29 mouse cellular contexts compared by ENCODE assay signal in the genomic region with DNA sequence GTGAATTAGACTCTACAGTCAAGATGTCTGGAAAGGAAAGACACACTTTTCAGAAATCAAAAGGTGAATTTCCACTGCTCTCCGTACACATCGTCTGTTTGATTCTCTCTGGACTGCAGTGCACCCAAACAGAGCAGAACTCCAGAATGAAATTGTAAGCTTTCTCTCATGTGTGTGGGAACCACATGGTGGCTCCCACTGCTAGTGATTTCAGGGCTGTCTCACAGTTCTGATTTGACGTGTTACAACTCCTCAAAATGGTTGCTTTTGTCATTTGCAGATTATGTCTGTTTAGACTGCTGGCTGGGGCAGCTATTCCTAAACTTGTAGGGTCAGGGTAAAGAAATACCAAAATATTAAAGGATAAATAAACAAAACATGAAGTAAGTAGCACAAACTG.
DNase-seq lines count a peak whose midpoint lies in the region; ATAC-seq and TF ChIP-seq lines count a peak whose summit lies in the region.
"Had no signal": no experiment of that assay in that cellular context is flagged by ENCODE, and none has a peak within 500 bp of the region (broad histone marks: within the 10 kb centered on the region; RNA-seq: fewer than 3 reads in every experiment).

No protein-coding gene starts in this region.

- H3K9me3 ChIP-seq in lung, embryonic 14.5 days (ENCODE audit: low read depth, low read length): no peaks in the 10 kb centered on the region
- no peaks in the 10 kb centered on the region for H3K9me3 ChIP-seq in forebrain, embryonic 16.5 days (ENCODE audit: control insufficient read depth, low read length)
- H3K9me3 ChIP-seq: embryonic facial prominence, embryonic 10.5 days; embryonic facial prominence, embryonic 15.5 days; hindbrain, embryonic 10.5 days; intestine, embryonic 15.5 days; limb, embryonic 12.5 days; liver, embryonic 15.5 days; midbrain, embryonic 10.5 days had no signal

- no peak overlapping the region for H3K27ac ChIP-seq in lung, embryonic 14.5 days (ENCODE audit: low read depth)
- no peak overlapping the region for H3K27ac ChIP-seq in forebrain, embryonic 16.5 days (ENCODE audit: low read length)
- H3K27ac ChIP-seq: embryonic facial prominence, embryonic 10.5 days; embryonic facial prominence, embryonic 15.5 days; hindbrain, embryonic 10.5 days; intestine, embryonic 15.5 days; kidney, postnatal 0 days; left cerebral cortex, adult 2 months; limb, embryonic 12.5 days; liver, embryonic 15.5 days; midbrain, embryonic 10.5 days had no signal

- H3K36me3 ChIP-seq in lung, embryonic 14.5 days (ENCODE audit: insufficient read depth): no peaks in the 10 kb centered on the region
- H3K36me3 ChIP-seq in forebrain, embryonic 16.5 days (ENCODE audit: control insufficient read depth, insufficient read depth): no peaks in the 10 kb centered on the region
- H3K36me3 ChIP-seq: embryonic facial prominence, embryonic 10.5 days; embryonic facial prominence, embryonic 15.5 days; hindbrain, embryonic 10.5 days; intestine, embryonic 15.5 days; limb, embryonic 12.5 days; liver, embryonic 15.5 days; midbrain, embryonic 10.5 days had no signal

- WGBS in lung, embryonic 14.5 days: 46% methylated on average over 3 of the region's 3 CpGs
- WGBS in forebrain, embryonic 16.5 days: 44% methylated on average over 3 of the region's 3 CpGs

- DNase-seq in frontal cortex, postnatal 10 days (ENCODE audit: low spot score in 2 of 2): no peak
- peak; percentile 59 for DNase-seq in lung, embryonic 14.5 days
- no peak for DNase-seq in lung, postnatal 10 days
- peak; percentile 53 for DNase-seq in brain, embryonic 14.5 days (ENCODE audit: low read depth)
- no peak for DNase-seq in embryo, embryonic 10.5 days (ENCODE audit: low spot score)
- DNase-seq: adrenal gland, postnatal 14 days; cerebellum, adult 18-20 months; cerebellum, postnatal 10 days; heart, postnatal 14 days; kidney, adult 2 months; kidney, postnatal 4 days; layer of hippocampus, adult 9-11 months; retina, postnatal 1 day; right cerebral cortex, postnatal 14 days; thymus, postnatal 14 days had no signal

- TF ChIP-seq CTCF in lung, embryonic 14.5 days (IDR thresholded peaks at IDR 0.05; ENCODE audit: low read depth): no peak
- no peak for TF ChIP-seq CTCF in brain, embryonic 14.5 days (IDR thresholded peaks at IDR 0.05; ENCODE audit: borderline replicate concordance, extremely low read depth, insufficient read depth, insufficient read length)

- no peak overlapping the region for H3K4me3 ChIP-seq in lung, embryonic 14.5 days (ENCODE audit: low read depth, low read length)
- H3K4me3 ChIP-seq in forebrain, embryonic 16.5 days (replicated peaks; ENCODE audit: low read length): no peak overlapping the region
- H3K4me3 ChIP-seq: embryonic facial prominence, embryonic 10.5 days; embryonic facial prominence, embryonic 15.5 days; hindbrain, embryonic 10.5 days; intestine, embryonic 15.5 days; left cerebral cortex, adult 2 months; limb, embryonic 12.5 days; liver, embryonic 15.5 days; midbrain, embryonic 10.5 days had no signal

- H3K4me2 ChIP-seq in lung, embryonic 14.5 days: no peak overlapping the region
- no peak overlapping the region for H3K4me2 ChIP-seq in forebrain, embryonic 16.5 days (ENCODE audit: low read length)
- H3K4me2 ChIP-seq: embryonic facial prominence, embryonic 15.5 days; intestine, embryonic 15.5 days; limb, embryonic 12.5 days; liver, embryonic 15.5 days had no signal

- ATAC-seq in frontal cortex, adult (ENCODE audit: low TSS enrichment): peak; percentile 64; the same call in 1 of the 2 replicates
- peak; percentile 81; the same call in 1 of the 2 replicates for ATAC-seq in lung, embryonic 14.5 days (ENCODE audit: insufficient read depth)
- ATAC-seq in forebrain, embryonic 16.5 days: peak; percentile 79
- ATAC-seq: CD4-positive, CD25-positive, alpha-beta regulatory T cell, adult 4 months; hindbrain, embryonic 16.5 days; lung, postnatal 0 days had no signal

- TF ChIP-seq POLR2A in brain, embryonic 14.5 days (IDR thresholded peaks at IDR 0.05; ENCODE audit: borderline replicate concordance, extremely low read depth, insufficient read depth, insufficient read length, poor library complexity, severe bottlenecking): no peak

- H3K9ac ChIP-seq in lung, embryonic 14.5 days: no peak overlapping the region
- no peak overlapping the region for H3K9ac ChIP-seq in forebrain, embryonic 16.5 days (replicated peaks; ENCODE audit: low read depth, low read length)
- H3K9ac ChIP-seq: embryonic facial prominence, embryonic 15.5 days; intestine, embryonic 15.5 days; limb, embryonic 12.5 days; liver, embryonic 15.5 days had no signal

- H3K27me3 ChIP-seq in lung, embryonic 14.5 days (ENCODE audit: insufficient read depth, low read length): no peaks in the 10 kb centered on the region
- H3K27me3 ChIP-seq in forebrain, embryonic 16.5 days (replicated peaks; ENCODE audit: control insufficient read depth, insufficient read depth, low read length): no peaks in the 10 kb centered on the region
- H3K27me3 ChIP-seq: embryonic facial prominence, embryonic 15.5 days; intestine, embryonic 15.5 days; limb, embryonic 12.5 days; liver, embryonic 15.5 days had no signal

- H3K4me1 ChIP-seq in lung, embryonic 14.5 days (ENCODE audit: insufficient read depth): no peaks in the 10 kb centered on the region; the same call in 1 of the 2 replicates
- no peaks in the 10 kb centered on the region; the same call in 1 of the 2 replicates for H3K4me1 ChIP-seq in forebrain, embryonic 16.5 days (replicated peaks; ENCODE audit: control insufficient read depth, insufficient read depth, low read length)
- H3K4me1 ChIP-seq: embryonic facial prominence, embryonic 10.5 days; embryonic facial prominence, embryonic 15.5 days; hindbrain, embryonic 10.5 days; intestine, embryonic 15.5 days; limb, embryonic 12.5 days; liver, embryonic 15.5 days; midbrain, embryonic 10.5 days had no signal

Comparison
In these comparisons a context has a peak if more than half of its experiments do, and no peak if none do; other contexts are left out.
1. DNase-seq: peak in lung, embryonic 14.5 days (single experiment) and brain, embryonic 14.5 days (single experiment); none in frontal cortex, postnatal 10 days (0 of 2), lung, postnatal 10 days (single experiment) and embryo, embryonic 10.5 days (single experiment).
2. Peak in every context shown above with its lines, with median percentiles within 50 percentile points of each other: ATAC-seq.